Mouse (Mus musculus) embryonic fibroblast, embryonic 13.5 days (primary cell): ENCODE measurements around the gene Tpk1. TPM values are rescaled to one million over a fixed set of nuclear protein-coding genes. Genes with fewer than 3 reads are reported as not detected.

ENCODE experiments used
- H3K27ac ChIP-seq: 2 replicates; pipeline ENCODE4 v1.5.1; 2012; ENCODE audit warnings: low read length, control low read depth, inconsistent platforms; ENCODE audit not compliant: insufficient read depth
- H3K4me1 ChIP-seq: 2 replicates; pipeline ENCODE4 v1.6.1; 2011; ENCODE audit warnings: low read length; ENCODE audit not compliant: control insufficient read depth, insufficient read depth
- H3K4me3 ChIP-seq: 2 replicates; pipeline ENCODE4 v1.5.1; 2011; ENCODE audit warnings: mild to moderate bottlenecking, control low read depth, low read length; ENCODE audit not compliant: insufficient read depth
- CTCF ChIP-seq: IDR thresholded peaks from 2 replicates; pipeline ENCODE4 v1.5.1; 2011; ENCODE audit warnings: mild to moderate bottlenecking, control low read depth, low read length, moderate library complexity, borderline replicate concordance; ENCODE audit not compliant: insufficient read depth
- POLR2A ChIP-seq: IDR thresholded peaks from 2 replicates; pipeline ENCODE4 v1.6.1; 2011; ENCODE audit warnings: low read depth, mild to moderate bottlenecking, control low read depth, low read length, moderate library complexity
- polyA plus RNA-seq: library from polyadenylated mRNA; stranded (reverse); fragments of >200 nt; gene quantifications from 2 replicates; pipeline ENCODE4 v1.2.4, GENCODE M21; 2011; ENCODE audit warnings: low read depth; ENCODE audit not compliant: missing spikeins, insufficient read length

Gene Tpk1
- polyA plus RNA-seq, 1 experiment: 16.3 TPM

DNA sequence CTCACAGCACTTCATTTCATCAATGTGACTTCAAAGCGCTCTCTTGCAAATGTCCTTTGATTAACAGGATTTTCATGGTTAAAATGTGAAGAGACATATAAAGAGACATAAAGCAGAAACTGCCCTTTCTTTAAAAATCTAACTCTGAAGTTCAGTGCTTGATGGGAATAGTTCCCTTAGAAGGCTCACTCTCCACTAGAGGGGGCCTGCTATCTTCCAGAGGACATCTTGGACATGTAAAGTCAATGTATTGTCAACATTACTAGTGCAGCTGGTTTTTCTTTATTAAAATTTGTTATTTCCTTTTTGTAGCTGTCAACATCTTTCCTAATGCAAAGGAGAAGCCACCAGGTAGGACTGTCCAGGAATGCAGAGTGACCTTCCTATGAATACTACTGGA, 318.4 kb downstream of the Tpk1 start:
- Histone ChIP-seq H3K27ac (no peak overlapping the region), H3K4me3 (no peak overlapping the region), H3K4me1 (peaks cover 8% of the 10 kb centered on the region)
- no peak for TF ChIP-seq POLR2A
- TF ChIP-seq CTCF: no peak

DNA sequence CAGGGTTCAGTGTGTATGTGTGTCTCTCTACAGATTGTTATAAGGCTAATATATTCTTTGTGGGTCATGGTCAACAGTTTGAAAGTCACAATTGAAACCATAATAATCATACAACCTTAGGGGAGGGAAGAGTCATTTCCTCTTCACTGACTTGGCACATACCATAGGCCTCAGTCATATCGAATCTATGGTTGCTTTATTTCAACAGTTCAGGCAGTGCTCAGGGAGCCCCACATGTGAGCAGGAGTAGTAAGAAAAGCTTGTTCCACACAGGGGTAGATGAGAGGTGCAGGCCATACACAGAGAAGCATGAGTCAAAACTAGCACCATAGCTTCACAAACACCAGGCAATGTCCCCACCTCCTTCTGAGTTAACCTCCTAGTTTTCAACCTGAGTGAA, 323.1 kb downstream of the Tpk1 start:
- H3K4me3 ChIP-seq: no peak overlapping the region
- peaks cover 12% of the 10 kb centered on the region for H3K4me1 ChIP-seq
- peak overlapping the region; percentile 63; the same call in 1 of the 2 replicates for H3K27ac ChIP-seq
- TF ChIP-seq POLR2A (no peak), CTCF (no peak)

DNA sequence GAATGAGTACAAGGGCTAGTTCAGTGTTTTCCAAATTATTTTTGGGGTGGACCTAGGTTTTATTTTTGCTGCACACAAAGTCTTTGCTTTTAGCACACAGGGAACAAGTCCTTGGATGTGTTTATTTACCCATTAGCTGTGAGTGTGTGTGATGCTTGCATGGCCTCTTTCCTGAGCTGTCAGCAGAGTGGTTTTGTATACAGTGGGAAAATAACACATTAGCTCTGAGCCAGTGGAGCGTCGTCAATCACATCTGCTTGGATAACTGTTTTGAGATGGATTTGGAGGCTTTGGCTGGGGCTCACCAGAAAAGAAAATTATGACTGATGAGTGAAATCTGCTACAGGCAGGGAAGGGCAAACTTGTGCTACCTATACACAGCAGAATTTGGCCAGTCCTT, 323.7 kb downstream of the Tpk1 start:
- Histone ChIP-seq H3K27ac (peak overlapping the region; percentile 24; the same call in 1 of the 2 replicates), H3K4me3 (no peak overlapping the region), H3K4me1 (peaks cover 12% of the 10 kb centered on the region)
- TF ChIP-seq POLR2A (no peak), CTCF (no peak)

DNA sequence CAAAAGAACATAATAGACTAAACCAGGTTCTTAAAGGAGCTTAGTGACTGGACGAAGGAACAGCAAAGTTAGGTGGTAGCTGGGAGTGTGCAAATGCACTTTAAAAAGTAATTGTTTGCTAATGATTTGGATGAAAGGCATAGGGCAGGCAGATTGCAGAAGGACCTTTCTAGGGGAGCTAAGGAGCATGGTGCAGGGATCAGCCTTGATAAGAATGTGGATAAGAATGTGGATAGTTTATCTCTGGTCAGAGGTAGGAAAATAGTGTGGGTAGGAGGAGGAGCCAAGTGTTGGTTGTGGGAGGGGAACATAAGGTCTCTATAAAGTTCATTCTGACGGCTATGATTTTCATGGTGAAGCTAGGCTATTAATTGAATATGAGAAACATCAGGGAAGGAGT, 327.3 kb downstream of the Tpk1 start:
- Histone ChIP-seq H3K27ac (no peak overlapping the region), H3K4me1 (peaks cover 12% of the 10 kb centered on the region), H3K4me3 (no peak overlapping the region)
- TF ChIP-seq POLR2A: no peak
- TF ChIP-seq CTCF: no peak

DNA sequence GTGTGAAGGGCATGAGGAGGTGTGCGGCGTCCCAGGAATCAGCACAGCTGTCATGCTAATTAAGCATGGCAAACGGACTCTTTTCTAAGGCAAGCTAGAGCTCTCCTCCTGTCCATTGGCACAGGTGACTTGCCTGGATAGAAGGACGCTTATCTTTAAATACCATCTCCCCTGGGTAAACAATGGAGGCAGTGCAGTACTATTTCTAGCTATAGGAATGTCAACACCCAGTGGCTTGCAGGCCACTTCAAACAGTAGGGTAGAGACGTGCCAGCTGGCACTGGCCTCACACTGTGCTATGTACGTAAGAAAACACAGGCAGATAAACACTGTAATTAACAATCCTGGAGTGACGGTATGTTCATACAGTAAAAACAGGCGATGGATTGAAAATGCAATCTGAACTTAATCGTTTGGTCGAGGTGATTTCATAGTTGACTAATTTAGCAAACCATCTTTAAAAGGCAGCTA, 328.6 kb downstream of the Tpk1 start:
- no peak overlapping the region for H3K4me3 ChIP-seq
- H3K27ac ChIP-seq: no peak overlapping the region
- peaks cover 3% of the 10 kb centered on the region; the same call in 1 of the 2 replicates for H3K4me1 ChIP-seq
- TF ChIP-seq CTCF: no peak
- TF ChIP-seq POLR2A: no peak

DNA sequence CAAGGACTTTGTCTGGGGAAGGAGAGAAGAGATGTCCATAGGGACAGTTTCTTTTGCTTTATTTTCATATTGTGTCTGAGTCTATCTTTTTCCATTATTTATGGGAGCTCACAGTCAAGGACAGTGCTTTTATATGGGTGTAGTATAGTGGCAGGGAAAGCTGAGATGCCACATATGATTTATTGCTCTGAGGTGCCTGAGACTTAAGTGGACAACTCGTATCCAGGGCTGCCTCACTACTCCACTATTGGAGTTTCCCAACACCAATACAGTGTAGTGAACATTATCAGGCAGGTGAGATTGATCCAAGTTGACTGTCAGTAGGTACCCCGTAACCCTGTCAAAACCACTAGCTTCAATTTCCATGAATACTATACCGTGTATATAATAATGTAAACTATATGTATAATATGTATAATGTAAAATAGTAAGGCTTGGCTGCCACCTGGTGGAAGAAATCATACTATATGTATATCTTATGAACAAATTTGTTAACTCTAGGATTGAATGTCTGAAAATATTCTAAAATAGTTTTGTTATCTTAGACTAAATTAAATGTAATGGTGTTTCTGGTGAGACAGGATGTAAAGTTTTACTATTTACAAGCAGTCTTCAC, 330.4 kb downstream of the Tpk1 start:
- Histone ChIP-seq H3K4me3 (no peak overlapping the region), H3K4me1 (no peaks in the 10 kb centered on the region), H3K27ac (no peak overlapping the region)
- no peak for TF ChIP-seq POLR2A
- no peak for TF ChIP-seq CTCF

DNA sequence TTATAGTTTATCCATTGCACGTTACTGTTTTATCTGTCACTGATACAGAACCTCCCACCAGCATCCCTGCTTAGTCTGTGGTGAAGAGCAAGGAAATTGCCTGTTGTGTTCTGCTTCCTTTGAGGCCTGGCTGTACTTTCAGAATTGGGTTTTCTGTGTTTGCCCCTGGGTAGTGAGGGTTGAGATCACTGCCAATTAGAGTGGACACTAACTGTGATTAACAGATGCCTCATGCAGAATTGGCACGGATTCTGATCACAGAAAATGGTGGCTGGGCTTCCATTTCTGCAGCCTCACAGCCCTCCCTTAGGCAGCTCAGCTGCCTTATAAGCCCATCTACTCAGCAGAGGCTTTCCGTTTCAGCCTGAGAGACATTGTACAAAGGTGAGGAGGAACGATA, 332.6 kb downstream of the Tpk1 start:
- no peak for TF ChIP-seq POLR2A
- TF ChIP-seq CTCF: no peak
- Histone ChIP-seq H3K4me1 (no peaks in the 10 kb centered on the region), H3K4me3 (no peak overlapping the region), H3K27ac (no peak overlapping the region)

DNA sequence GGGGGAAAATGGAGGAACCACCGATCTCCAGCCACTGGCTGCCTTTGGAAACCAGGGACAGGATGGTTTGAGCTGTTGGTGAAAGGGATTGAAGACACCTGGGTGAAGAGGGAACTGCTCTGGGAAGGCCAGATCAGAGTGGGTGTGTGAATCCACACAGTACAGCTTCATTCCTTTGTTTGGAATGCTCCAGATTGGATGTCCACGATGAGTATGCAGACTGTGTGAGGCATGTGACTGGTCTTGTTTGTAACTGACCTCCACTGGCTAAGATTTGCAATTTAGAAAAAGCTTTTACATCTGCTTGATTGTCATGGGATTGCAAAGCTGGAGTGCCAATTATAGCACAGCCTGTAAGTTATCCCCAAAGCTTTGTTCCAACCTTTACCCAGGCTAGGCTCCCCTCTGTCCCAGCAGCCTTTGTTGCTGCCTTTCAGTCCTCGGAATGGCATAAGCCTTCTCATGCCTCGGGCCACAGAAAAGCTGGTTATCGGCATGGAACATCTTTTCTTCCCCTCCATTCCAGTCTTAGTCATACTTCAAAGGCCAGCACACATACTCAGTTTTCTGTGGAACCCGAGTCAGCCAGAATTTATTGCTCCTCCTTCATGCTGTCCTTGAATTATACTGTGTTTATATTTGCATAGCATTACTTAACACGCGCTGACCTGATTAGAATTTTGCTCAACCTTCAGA, 353.0 kb downstream of the Tpk1 start:
- Histone ChIP-seq H3K27ac (no peak overlapping the region), H3K4me1 (no peaks in the 10 kb centered on the region), H3K4me3 (no peak overlapping the region)
- TF ChIP-seq CTCF (no peak), POLR2A (no peak)

DNA sequence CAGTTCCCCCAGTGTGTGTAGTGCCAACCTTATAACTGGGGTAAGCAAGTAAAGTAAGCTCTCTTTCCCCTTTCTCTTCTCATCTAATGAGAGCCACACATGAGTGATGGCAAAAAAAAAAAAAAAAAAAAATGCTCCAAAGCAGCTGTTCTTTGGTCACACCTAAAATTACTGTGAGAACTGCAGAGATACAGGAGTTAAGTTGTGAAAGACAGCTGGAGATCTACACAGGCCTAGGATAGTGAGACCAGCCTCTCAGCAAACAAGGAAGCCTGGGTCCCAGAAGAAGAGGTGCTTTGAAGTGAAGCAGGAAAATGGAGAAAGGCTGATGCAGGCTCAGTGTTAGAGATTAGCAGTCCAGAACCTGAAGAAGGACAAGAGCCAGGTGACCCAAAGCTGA, 353.5 kb downstream of the Tpk1 start:
- TF ChIP-seq CTCF (no peak), POLR2A (no peak)

DNA sequence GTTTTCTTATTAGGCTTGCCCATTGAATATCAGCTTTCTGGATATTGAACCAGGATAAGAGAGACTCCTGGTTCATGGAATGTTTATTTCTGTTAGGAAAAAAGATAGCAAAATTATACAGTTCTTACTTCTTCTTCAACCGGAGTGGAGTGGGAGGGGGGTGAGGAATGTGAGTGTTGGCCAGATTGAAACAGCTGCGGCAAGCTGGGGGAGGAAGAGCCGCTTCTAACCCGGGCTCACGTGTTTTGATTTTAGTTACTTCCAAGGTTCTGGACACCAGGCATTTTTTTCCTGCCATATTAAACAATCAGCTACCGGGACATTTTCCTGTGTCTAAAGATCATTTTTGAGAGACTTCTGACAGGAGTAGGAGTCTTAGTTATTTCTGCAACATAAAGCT, 356.0 kb downstream of the Tpk1 start:
- Histone ChIP-seq H3K27ac (no peak overlapping the region), H3K4me1 (no peaks in the 10 kb centered on the region), H3K4me3 (no peak overlapping the region)
- TF ChIP-seq POLR2A (no peak), CTCF (no peak)

More for the DNA sequence above, 353.5 kb downstream of the Tpk1 start:
- H3K4me1 ChIP-seq: no peaks in the 10 kb centered on the region
- H3K4me3 ChIP-seq: no peak overlapping the region
- no peak overlapping the region for H3K27ac ChIP-seq

DNA sequence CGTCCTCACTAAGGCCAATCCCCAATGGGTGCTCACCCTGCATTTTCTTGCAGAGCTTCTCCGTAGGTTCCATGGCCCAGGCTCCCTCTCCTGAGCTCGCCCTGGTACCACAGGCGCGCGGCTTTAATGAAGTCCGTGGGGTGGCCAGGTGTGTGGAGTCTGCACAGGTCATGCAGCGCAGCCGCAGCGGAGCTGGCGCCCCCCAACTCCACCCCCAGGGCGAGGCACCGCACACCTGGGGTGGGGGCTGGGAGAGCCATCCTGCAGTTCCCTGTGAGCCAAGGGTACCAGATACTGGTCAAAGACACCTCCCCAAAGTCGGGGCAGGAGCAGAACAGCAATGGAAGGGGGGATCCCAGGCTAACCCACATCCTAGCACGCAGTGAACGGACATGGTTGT, 356.6 kb downstream of the Tpk1 start, which contains the start of gene Nobox:
Gene Nobox, minus strand, starts transcription at position 101 of the 400 bp plus-strand sequence.
- Histone ChIP-seq H3K27ac (no peak within 1 kb of the TSS), H3K4me1 (no peaks in the 10 kb centered on the region), H3K4me3 (no peak within 1 kb of the TSS)
- TF ChIP-seq CTCF: no peak
- TF ChIP-seq POLR2A: no peak
